Mouse (Mus musculus) MEL (cell line): ENCODE measurements around the gene Tmed1. TPM values are rescaled to one million over a fixed set of nuclear protein-coding genes. Genes with fewer than 3 reads are reported as not detected.

ENCODE experiments used
- DNase-seq: peaks from one replicate; pipeline ENCODE4 v3.0.0; 2011; ENCODE audit warnings: low read depth, low spot score
- H3K27ac ChIP-seq: 2 replicates; pipeline ENCODE4 v1.5.1; 2012; ENCODE audit warnings: low read depth, mild to moderate bottlenecking, control low read depth, low read length, moderate library complexity; ENCODE audit not compliant: control insufficient read depth
- H3K27me3 ChIP-seq, 2 experiments: fragments of 150-350 bp in 1 of 2; sonication (generic) in 1 of 2; 2 replicates each; pipeline ENCODE4 v1.6.1; 2012; ENCODE audit warnings: low read length in 2 of 2, mild to moderate bottlenecking in 2 of 2, improper control_type of control experiment in 1 of 2, moderate library complexity in 1 of 2; ENCODE audit not compliant: insufficient read depth in 2 of 2, control insufficient read depth in 1 of 2
- H3K36me3 ChIP-seq, 2 experiments: 2 replicates each; pipeline ENCODE4 v1.6.1; 2012 to 2014; ENCODE audit warnings: low read length in 2 of 2, improper control_type of control experiment in 1 of 2, inconsistent platforms in 1 of 2, mild to moderate bottlenecking in 1 of 2; ENCODE audit not compliant: insufficient read depth in 2 of 2, control insufficient read depth in 1 of 2
- H3K4me1 ChIP-seq, 2 experiments: fragments of 150-350 bp in 1 of 2; sonication (generic) in 1 of 2; 2 replicates each; pipeline ENCODE4 v1.6.1; 2012; ENCODE audit warnings: low read length in 2 of 2, improper control_type of control experiment in 1 of 2, mild to moderate bottlenecking in 1 of 2; ENCODE audit not compliant: insufficient read depth in 2 of 2, control insufficient read depth in 1 of 2
- H3K4me3 ChIP-seq, 2 experiments: fragments of 150-350 bp in 1 of 2; sonication (generic) in 1 of 2; 2 replicates each; pipeline ENCODE4 v1.5.1; 2012; ENCODE audit warnings: low read depth in 2 of 2, low read length in 2 of 2, mild to moderate bottlenecking in 2 of 2, moderate library complexity in 2 of 2, control low read depth in 1 of 2, improper control_type of control experiment in 1 of 2; ENCODE audit not compliant: control insufficient read depth in 1 of 2, insufficient read depth in 1 of 2
- H3K79me2 ChIP-seq: 2 replicates; pipeline ENCODE4 v1.6.1; 2012; ENCODE audit warnings: mild to moderate bottlenecking, low read length, moderate library complexity; ENCODE audit not compliant: control insufficient read depth, poor library complexity, insufficient read depth
- H3K9ac ChIP-seq: 2 replicates; pipeline ENCODE4 v1.6.1; 2012; ENCODE audit warnings: low read depth, mild to moderate bottlenecking, control low read depth, low read length, moderate library complexity; ENCODE audit not compliant: control insufficient read depth, poor library complexity, severe bottlenecking
- H3K9me3 ChIP-seq: fragments of 150-350 bp; sonication (generic); replicated peaks from 2 replicates; pipeline ENCODE4 v1.6.1; 2012; ENCODE audit warnings: mild to moderate bottlenecking, low read length, improper control_type of control experiment, moderate library complexity; ENCODE audit not compliant: insufficient read depth
- BHLHE40 ChIP-seq: IDR thresholded peaks from 2 replicates; pipeline ENCODE4 v1.6.1; 2012; ENCODE audit warnings: low read depth, mild to moderate bottlenecking, inconsistent platforms, low read length, improper control_type of control experiment, borderline replicate concordance
- CHD1 ChIP-seq: IDR thresholded peaks from 2 replicates; pipeline ENCODE4 v1.6.1; 2012; ENCODE audit warnings: low read depth, mild to moderate bottlenecking, inconsistent platforms, low read length, improper control_type of control experiment
- CTCF ChIP-seq, 3 experiments: IDR thresholded peaks in 2 of 3; conservative IDR thresholded peaks in 1 of 3; 2 replicates each; pipeline ENCODE4 v1.5.1; 2011 to 2012; ENCODE audit warnings: low read length in 3 of 3, low read depth in 2 of 3, mild to moderate bottlenecking in 2 of 3, improper control_type of control experiment in 1 of 3, inconsistent platforms in 1 of 3, mixed read lengths in 1 of 3, moderate library complexity in 1 of 3; ENCODE audit not compliant: control insufficient read depth in 1 of 3, insufficient read depth in 1 of 3, poor library complexity in 1 of 3, severe bottlenecking in 1 of 3
- GABPA ChIP-seq: IDR thresholded peaks from 2 replicates; pipeline ENCODE4 v1.6.1; 2012; ENCODE audit warnings: low read depth, mild to moderate bottlenecking, inconsistent platforms, low read length, improper control_type of control experiment, moderate library complexity
- GATA1 ChIP-seq: IDR thresholded peaks from 2 replicates; pipeline ENCODE4 v1.6.1; 2011; ENCODE audit warnings: low read depth, low read length, improper control_type of control experiment
- JUND ChIP-seq: IDR thresholded peaks from 2 replicates; pipeline ENCODE4 v1.6.1; 2011; ENCODE audit warnings: low read depth, mild to moderate bottlenecking, improper control_type of control experiment, low read length
- KAT2A ChIP-seq: conservative IDR thresholded peaks from 2 replicates; pipeline ENCODE4 v1.6.1; 2012; ENCODE audit warnings: low read depth, low read length, improper control_type of control experiment, inconsistent platforms
- MAFK ChIP-seq: IDR thresholded peaks from 2 replicates; pipeline ENCODE4 v1.6.1; 2011; ENCODE audit warnings: low read depth, mild to moderate bottlenecking, low read length, improper control_type of control experiment, borderline replicate concordance
- MEF2A ChIP-seq: IDR thresholded peaks from 2 replicates; pipeline ENCODE4 v1.6.1; 2014; ENCODE audit warnings: low read depth, mild to moderate bottlenecking, inconsistent platforms, low read length, improper control_type of control experiment; ENCODE audit not compliant: poor library complexity, insufficient replicate concordance, severe bottlenecking; ENCODE audit errors: extremely low read depth
- MXI1 ChIP-seq: IDR thresholded peaks from 2 replicates; pipeline ENCODE4 v1.6.1; 2011; ENCODE audit warnings: mild to moderate bottlenecking, low read depth, low read length, improper control_type of control experiment
- NELFE ChIP-seq: IDR thresholded peaks from 2 replicates; pipeline ENCODE4 v1.6.1; 2011; ENCODE audit warnings: low read depth, low read length, improper control_type of control experiment
- NRF1 ChIP-seq: IDR thresholded peaks from 2 replicates; pipeline ENCODE4 v1.6.1; 2014; ENCODE audit warnings: low read depth, mild to moderate bottlenecking, inconsistent platforms, low read length, improper control_type of control experiment, moderate library complexity; ENCODE audit not compliant: poor library complexity, insufficient read depth, severe bottlenecking
- RAD21 ChIP-seq: IDR thresholded peaks from 2 replicates; pipeline ENCODE4 v1.6.1; 2011; ENCODE audit warnings: mild to moderate bottlenecking, low read depth, low read length, improper control_type of control experiment
- TBP ChIP-seq: IDR thresholded peaks from 2 replicates; pipeline ENCODE4 v1.8.0; 2011; ENCODE audit warnings: low read depth, low read length, improper control_type of control experiment
- ZMIZ1 ChIP-seq: IDR thresholded peaks from 2 replicates; pipeline ENCODE4 v1.6.1; 2012; ENCODE audit warnings: low read depth, mild to moderate bottlenecking, inconsistent platforms, low read length, improper control_type of control experiment, moderate library complexity
- ZNF384 ChIP-seq: IDR thresholded peaks from 2 replicates; pipeline ENCODE4 v1.6.1; 2012; ENCODE audit warnings: low read depth, mild to moderate bottlenecking, inconsistent platforms, low read length, improper control_type of control experiment
- polyA plus RNA-seq, 2 experiments: library from polyadenylated mRNA; stranded (reverse) in 1 of 2; unstranded in 1 of 2; fragments of >175 nt in 1 of 2; fragments of >200 nt in 1 of 2; gene quantifications; 2 replicates each; pipeline versions ENCODE4 v1.2.1 to v1.2.4; 2012; ENCODE audit warnings: low replicate concordance in 2 of 2, low read depth in 1 of 2; ENCODE audit not compliant: insufficient read length in 2 of 2, insufficient read depth in 1 of 2, missing spikeins in 1 of 2
- total RNA-seq: library from RNA; depleted of rRNA; stranded (reverse); fragments of 300-350 nt; gene quantifications from 2 replicates; pipeline ENCODE4 v1.2.3, GENCODE M21; 2012

The Tmed1 gene
- total and polyA plus RNA-seq, 3 experiments = 89.4 to 146 TPM; not detected in 1

DNA sequence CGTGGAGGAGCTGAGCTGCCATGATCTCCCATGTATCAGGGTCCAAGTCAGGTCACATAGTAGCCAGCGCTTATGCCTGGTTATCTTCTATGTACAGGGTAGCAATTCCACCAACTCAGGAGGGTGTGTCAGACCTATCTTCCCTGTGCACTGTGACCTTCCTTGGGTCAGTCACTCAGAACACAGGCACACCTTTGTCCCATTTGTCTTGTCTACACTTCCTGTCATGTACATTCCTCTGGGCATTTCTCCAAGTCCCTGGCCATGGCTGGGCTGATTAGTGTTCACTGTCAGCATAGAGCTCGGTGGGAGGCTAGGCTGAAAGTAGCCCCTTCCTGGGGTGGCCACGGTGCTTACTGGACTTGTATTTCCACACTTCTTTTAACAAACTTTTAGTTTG is 48.3 kb upstream of the Tmed1 start (continued):
- TF ChIP-seq GATA1 (peak; percentile 94), GABPA (no peak)
- TF ChIP-seq, all 39 proteins: peak for 15

DNA sequence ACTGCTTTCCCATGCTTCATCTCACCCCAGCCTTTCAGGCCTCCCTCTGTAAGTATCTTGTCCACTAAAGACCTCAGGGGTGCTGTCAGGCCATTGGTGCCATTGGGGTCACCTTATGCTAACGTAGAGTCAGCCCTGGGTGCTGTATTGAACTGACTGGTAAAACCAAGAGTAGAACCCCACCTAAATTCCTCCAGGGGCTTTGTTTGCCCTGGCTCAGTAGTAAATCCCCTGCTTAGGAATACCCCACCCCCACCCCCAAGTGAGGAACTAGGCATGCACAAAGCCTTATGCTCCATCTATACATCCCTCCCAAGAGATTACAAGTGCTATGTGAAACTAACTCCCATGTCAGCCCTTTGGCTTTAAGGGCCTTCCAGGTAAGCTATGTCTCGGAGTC is 47.5 kb upstream of the Tmed1 start:
- peak overlapping the region; percentile 38 for H3K27ac ChIP-seq
- H3K79me2 ChIP-seq = peaks cover 55% of the 10 kb centered on the region
- H3K27me3 ChIP-seq = no peaks in the 10 kb centered on the region
- no peak overlapping the region for H3K9ac ChIP-seq
- H3K4me3 ChIP-seq = no peak overlapping the region
- no peak for DNase-seq
- H3K36me3 ChIP-seq = peaks cover 33 to 53% of the 10 kb centered on the region in 2 experiments
- no peaks in the 10 kb centered on the region for H3K9me3 ChIP-seq
- TF ChIP-seq JUND = no peak
- no peak for TF ChIP-seq CTCF (IDR thresholded peaks at IDR 0.05 in 2 of 3, conservative IDR thresholded peaks at IDR 0.05 in 1 of 3; ENCODE audit: control insufficient read depth in 1 of 3, insufficient read depth in 1 of 3, low read depth in 2 of 3, low read length in 3 of 3, poor library complexity in 1 of 3, severe bottlenecking in 1 of 3)
- TF ChIP-seq NELFE = no peak
- TF ChIP-seq TBP = no peak
- no peak for TF ChIP-seq RAD21
- no peak for TF ChIP-seq CHD1
- TF ChIP-seq NRF1 = no peak
- no peak for TF ChIP-seq MEF2A
- no peak for TF ChIP-seq MAFK
- peaks cover 21 to 35% of the 10 kb centered on the region in 2 experiments for H3K4me1 ChIP-seq

DNA sequence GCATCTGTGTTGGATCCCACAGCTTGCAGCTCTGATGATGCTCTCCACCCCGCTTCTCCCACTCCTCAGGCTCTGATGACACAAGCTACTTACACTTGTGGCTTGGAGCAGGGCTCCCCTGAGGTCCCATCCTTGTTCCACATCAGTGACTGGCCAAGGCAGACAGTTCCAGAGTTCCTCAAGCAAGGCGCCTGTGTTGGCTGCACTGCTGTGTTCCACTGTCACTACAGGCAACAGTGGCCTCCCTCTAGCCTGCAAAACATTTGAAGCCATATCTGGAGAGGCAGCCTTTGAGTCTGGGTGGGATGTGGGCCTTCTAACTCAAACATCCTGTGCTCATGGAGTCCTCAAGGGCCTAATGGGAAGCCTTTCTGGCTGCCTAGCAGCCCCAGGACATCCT is 46.9 kb upstream of the Tmed1 start:
- TF ChIP-seq MEF2A (no peak), NELFE (no peak), ZMIZ1 (no peak), RAD21 (no peak), CTCF (IDR thresholded peaks at IDR 0.05 in 2 of 3, conservative IDR thresholded peaks at IDR 0.05 in 1 of 3; ENCODE audit: control insufficient read depth in 1 of 3, insufficient read depth in 1 of 3, low read depth in 2 of 3, low read length in 3 of 3, poor library complexity in 1 of 3, severe bottlenecking in 1 of 3) (no peak), MXI1 (no peak), BHLHE40 (no peak), KAT2A (no peak), ZNF384 (no peak)
- TF ChIP-seq, all 39 proteins: peak for 0
- H3K9me3 ChIP-seq = no peaks in the 10 kb centered on the region
- H3K9ac ChIP-seq = no peak overlapping the region
- no peak for DNase-seq
- no peak overlapping the region for H3K27ac ChIP-seq
- peaks cover 33 to 50% of the 10 kb centered on the region in 2 experiments for H3K36me3 ChIP-seq
- no peak overlapping the region for H3K4me3 ChIP-seq
- peaks cover 58% of the 10 kb centered on the region for H3K79me2 ChIP-seq
- H3K27me3 ChIP-seq = no peaks in the 10 kb centered on the region
- H3K4me1 ChIP-seq = peaks cover 21 to 35% of the 10 kb centered on the region in 2 experiments
